Mouse (Mus musculus): ENCODE measurements around the gene Cit. TPM values are rescaled to one million over a fixed set of nuclear protein-coding genes. Genes with fewer than 3 reads are reported as not detected.

The Cit gene
- polyA plus RNA-seq, 2 experiments: 11.7 to 19.0 TPM

DNA sequence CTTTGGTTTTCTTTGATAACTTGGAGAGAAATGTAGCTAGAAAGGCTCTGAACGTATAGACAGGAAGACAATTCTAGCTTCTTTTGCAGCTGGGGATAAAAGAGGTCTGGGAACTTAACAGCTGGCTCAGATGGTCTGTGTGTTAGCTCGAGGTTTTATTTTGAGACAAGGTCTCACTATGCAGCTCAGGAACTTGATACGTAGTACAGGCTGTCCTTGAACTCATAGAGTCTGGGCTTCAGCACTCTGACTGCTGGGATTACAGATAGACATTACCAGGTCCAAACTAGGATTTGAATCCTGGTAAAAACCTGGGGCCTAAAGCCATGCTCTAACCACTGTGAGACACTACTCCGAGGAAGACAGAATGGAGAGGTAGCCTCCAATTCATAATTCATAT is 201.2 kb downstream of the Cit start:
- TF ChIP-seq POLR2A (IDR thresholded peaks at IDR 0.05; ENCODE audit: borderline replicate concordance, extremely low read depth, insufficient read depth, insufficient read length): no peak
- ATAC-seq (ENCODE audit: low FRiP score, low read depth) (no peak), DNase-seq (ENCODE audit: low spot score) (no peak)
- Histone ChIP-seq H3K4me1 (ENCODE audit: control insufficient read depth, insufficient read depth, low read length) (no peaks in the 10 kb centered on the region), H3K9me3 (ENCODE audit: control insufficient read depth, low read length) (no peaks in the 10 kb centered on the region), H3K9ac (ENCODE audit: low read depth, low read length, severe bottlenecking) (no peak overlapping the region), H3K4me3 (replicated peaks; ENCODE audit: low read length) (no peak overlapping the region), H3K36me3 (ENCODE audit: control insufficient read depth, insufficient read depth, low read length) (no peaks in the 10 kb centered on the region), H3K27ac (replicated peaks; ENCODE audit: low read depth, low read length) (no peak overlapping the region), H3K27me3 (ENCODE audit: control insufficient read depth, insufficient read depth, low read length) (no peaks in the 10 kb centered on the region), H3K4me2 (replicated peaks; ENCODE audit: low read depth, low read length, severe bottlenecking) (no peak overlapping the region)
- 73% methylated on average over 4 of the region's 4 CpGs for WGBS

DNA sequence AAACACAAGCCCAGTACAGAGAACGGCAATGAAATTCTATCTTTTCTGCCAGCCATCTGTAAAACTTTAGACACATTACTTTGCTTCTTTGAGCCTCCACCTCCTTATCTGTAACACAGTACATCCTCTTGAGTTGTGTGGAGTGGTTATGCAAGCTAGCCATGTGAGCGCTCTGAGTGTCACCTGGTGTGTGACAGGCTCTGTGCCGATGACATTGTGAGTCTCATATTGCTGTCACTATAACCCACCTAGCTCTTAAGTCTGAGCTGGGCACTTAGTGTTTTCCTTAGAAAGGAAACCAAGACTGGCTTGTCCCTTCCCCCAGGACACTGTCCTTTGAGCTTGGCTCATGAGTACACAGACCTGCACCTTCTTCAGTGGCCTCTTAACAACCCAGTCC is 203.2 kb downstream of the Cit start:
- Histone ChIP-seq H3K4me2 (replicated peaks; ENCODE audit: low read depth, low read length, severe bottlenecking) (no peak overlapping the region), H3K27ac (replicated peaks; ENCODE audit: low read depth, low read length) (no peak overlapping the region), H3K36me3 (ENCODE audit: control insufficient read depth, insufficient read depth, low read length) (no peaks in the 10 kb centered on the region), H3K4me3 (replicated peaks; ENCODE audit: low read length) (no peak overlapping the region), H3K4me1 (ENCODE audit: control insufficient read depth, insufficient read depth, low read length) (no peaks in the 10 kb centered on the region), H3K27me3 (ENCODE audit: control insufficient read depth, insufficient read depth, low read length) (no peaks in the 10 kb centered on the region), H3K9ac (ENCODE audit: low read depth, low read length, severe bottlenecking) (no peak overlapping the region), H3K9me3 (ENCODE audit: control insufficient read depth, low read length) (no peaks in the 10 kb centered on the region)
- WGBS: 93% methylated on average over 3 of the region's 3 CpGs
- ATAC-seq (ENCODE audit: low FRiP score, low read depth) (no peak), DNase-seq (ENCODE audit: low spot score) (no peak)
- TF ChIP-seq POLR2A (IDR thresholded peaks at IDR 0.05; ENCODE audit: borderline replicate concordance, extremely low read depth, insufficient read depth, insufficient read length): no peak

DNA sequence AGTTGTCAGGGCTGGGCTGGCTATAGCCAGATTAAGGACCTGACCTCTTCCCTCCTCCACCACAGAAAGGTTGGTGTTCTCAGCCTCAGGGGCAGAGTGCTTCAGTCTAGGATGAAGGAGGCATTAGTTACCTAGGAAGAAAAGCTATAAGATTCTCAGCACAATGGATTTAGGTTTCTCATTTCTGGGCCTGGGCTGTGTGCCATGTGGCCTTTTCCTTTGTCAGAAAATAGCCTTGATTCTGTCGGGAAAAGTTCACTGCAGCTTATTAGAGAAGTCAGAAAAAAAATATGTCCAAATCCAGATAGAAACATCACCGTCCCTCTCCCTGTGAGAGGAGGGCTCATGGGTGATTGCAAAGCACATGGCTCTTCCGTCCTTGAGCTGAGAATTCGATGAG is 204.7 kb downstream of the Cit start:
- H3K4me1 ChIP-seq (ENCODE audit: control insufficient read depth, insufficient read depth, low read length): no peaks in the 10 kb centered on the region
- H3K9me3 ChIP-seq (ENCODE audit: control insufficient read depth, low read length): no peaks in the 10 kb centered on the region
- H3K27ac ChIP-seq (replicated peaks; ENCODE audit: low read depth, low read length): no peak overlapping the region
- H3K27me3 ChIP-seq (ENCODE audit: control insufficient read depth, insufficient read depth, low read length): no peaks in the 10 kb centered on the region
- no peak overlapping the region for H3K4me2 ChIP-seq (replicated peaks; ENCODE audit: low read depth, low read length, severe bottlenecking)
- H3K36me3 ChIP-seq (ENCODE audit: control insufficient read depth, insufficient read depth, low read length): no peaks in the 10 kb centered on the region
- no peak overlapping the region for H3K9ac ChIP-seq (ENCODE audit: low read depth, low read length, severe bottlenecking)
- TF ChIP-seq POLR2A (IDR thresholded peaks at IDR 0.05; ENCODE audit: borderline replicate concordance, extremely low read depth, insufficient read depth, insufficient read length): no peak
- DNase-seq (ENCODE audit: low spot score): no peak
- WGBS: 84% methylated on average over 4 of the region's 4 CpGs
- H3K4me3 ChIP-seq (replicated peaks; ENCODE audit: low read length): no peak overlapping the region
- ATAC-seq (ENCODE audit: low FRiP score, low read depth): no peak

DNA sequence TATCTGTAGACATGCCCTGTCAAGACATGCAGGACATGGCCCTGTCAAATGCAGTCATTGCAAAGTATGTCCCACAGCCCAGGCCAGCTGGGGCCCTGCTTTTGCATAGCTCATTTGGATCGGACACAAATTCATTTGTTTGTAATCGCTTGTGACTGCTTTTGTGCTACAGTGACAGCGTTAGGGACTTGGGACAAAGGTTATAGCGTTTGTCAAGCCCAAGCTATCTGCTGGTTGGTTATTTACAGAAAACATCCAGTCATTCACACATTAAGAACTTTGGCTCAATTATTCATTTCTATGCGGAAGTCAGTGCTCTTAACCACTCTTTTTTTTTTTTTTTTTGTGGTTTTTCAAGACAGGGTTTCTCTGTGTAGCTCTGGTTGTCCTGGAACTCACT is 207.1 kb downstream of the Cit start:
- DNase-seq (ENCODE audit: low spot score): no peak
- no peaks in the 10 kb centered on the region for H3K36me3 ChIP-seq (ENCODE audit: control insufficient read depth, insufficient read depth, low read length)
- no peaks in the 10 kb centered on the region for H3K4me1 ChIP-seq (ENCODE audit: control insufficient read depth, insufficient read depth, low read length)
- no peak overlapping the region for H3K27ac ChIP-seq (replicated peaks; ENCODE audit: low read depth, low read length)
- no peak overlapping the region for H3K4me3 ChIP-seq (replicated peaks; ENCODE audit: low read length)
- WGBS: 86% methylated on average over 5 of the region's 5 CpGs
- no peaks in the 10 kb centered on the region for H3K9me3 ChIP-seq (ENCODE audit: control insufficient read depth, low read length)
- TF ChIP-seq POLR2A (IDR thresholded peaks at IDR 0.05; ENCODE audit: borderline replicate concordance, extremely low read depth, insufficient read depth, insufficient read length): no peak
- H3K27me3 ChIP-seq (ENCODE audit: control insufficient read depth, insufficient read depth, low read length): no peaks in the 10 kb centered on the region
- ATAC-seq (ENCODE audit: low FRiP score, low read depth): no peak
- no peak overlapping the region for H3K4me2 ChIP-seq (replicated peaks; ENCODE audit: low read depth, low read length, severe bottlenecking)
- H3K9ac ChIP-seq (ENCODE audit: low read depth, low read length, severe bottlenecking): no peak overlapping the region

DNA sequence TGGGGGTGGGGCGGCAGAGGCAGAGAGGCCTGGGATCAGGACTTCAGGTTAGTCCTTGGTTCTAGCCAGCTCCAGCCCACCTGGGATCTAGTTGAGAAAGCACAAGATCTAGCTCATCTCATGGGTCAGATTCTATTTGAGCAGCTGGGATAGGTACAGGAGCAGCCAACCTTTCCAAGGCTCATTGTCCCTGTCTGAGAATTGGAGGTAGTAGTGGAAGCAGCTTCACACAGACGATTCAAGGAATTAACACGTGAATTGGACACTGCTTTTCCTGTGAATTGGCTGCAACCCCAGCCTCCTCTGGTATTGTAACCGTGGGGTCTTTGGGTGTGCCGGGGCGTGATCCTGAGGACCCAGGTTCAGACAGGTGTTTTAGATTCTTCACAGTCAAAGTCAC is 207.7 kb downstream of the Cit start:
- H3K27me3 ChIP-seq (ENCODE audit: control insufficient read depth, insufficient read depth, low read length): no peaks in the 10 kb centered on the region
- H3K4me2 ChIP-seq (replicated peaks; ENCODE audit: low read depth, low read length, severe bottlenecking): no peak overlapping the region
- WGBS: 38% methylated on average over 6 of the region's 6 CpGs
- no peak for TF ChIP-seq POLR2A (IDR thresholded peaks at IDR 0.05; ENCODE audit: borderline replicate concordance, extremely low read depth, insufficient read depth, insufficient read length)
- no peak for ATAC-seq (ENCODE audit: low FRiP score, low read depth)
- no peaks in the 10 kb centered on the region for H3K4me1 ChIP-seq (ENCODE audit: control insufficient read depth, insufficient read depth, low read length)
- DNase-seq (ENCODE audit: low spot score): no peak
- H3K36me3 ChIP-seq (ENCODE audit: control insufficient read depth, insufficient read depth, low read length): no peaks in the 10 kb centered on the region
- H3K9ac ChIP-seq (ENCODE audit: low read depth, low read length, severe bottlenecking): no peak overlapping the region
- no peaks in the 10 kb centered on the region for H3K9me3 ChIP-seq (ENCODE audit: control insufficient read depth, low read length)
- no peak overlapping the region for H3K4me3 ChIP-seq (replicated peaks; ENCODE audit: low read length)
- no peak overlapping the region for H3K27ac ChIP-seq (replicated peaks; ENCODE audit: low read depth, low read length)

Other genes with a start within 250 kb of the Cit start
- 62.6 and 65.2 TPM in 2 replicates for gene Rab35, start 213.4 kb upstream of the Cit start, polyA plus RNA-seq (2012; rRNA removed)
- gene Rab35, start 213.4 kb upstream of the Cit start, polyA plus RNA-seq (2014; fragmentation: Nextera tagmentation; extraction: Ambion mirVana): 19.8 and 22.4 TPM in 2 replicates
- 16.3 and 19.6 TPM in 2 replicates for gene Bicdl1, start 113.7 kb upstream of the Cit start, polyA plus RNA-seq (2012; rRNA removed)
- 10.2 and 11.7 TPM in 2 replicates for gene Bicdl1, start 113.7 kb upstream of the Cit start, polyA plus RNA-seq (2014; fragmentation: Nextera tagmentation; extraction: Ambion mirVana)
- 89.2 and 111 TPM in 2 replicates for gene Prkab1, start 179.2 kb downstream of the Cit start, polyA plus RNA-seq (2012; rRNA removed)
- gene Prkab1, start 179.2 kb downstream of the Cit start, polyA plus RNA-seq (2014; fragmentation: Nextera tagmentation; extraction: Ambion mirVana): 62.6 and 66.7 TPM in 2 replicates
- gene Tmem233, start 238.0 kb downstream of the Cit start, polyA plus RNA-seq (2012; rRNA removed): 0.09 and 0.33 TPM in 2 replicates
- gene Tmem233, start 238.0 kb downstream of the Cit start, polyA plus RNA-seq (2014; fragmentation: Nextera tagmentation; extraction: Ambion mirVana): not detected in 2 replicates